Mouse (Mus musculus) thymus, adult 2 months (tissue): ENCODE data around the gene Dclk1.

Source experiments
- CTCF ChIP-seq: fragments of 200-500 bp; IDR thresholded peaks from 2 replicates; pipeline ENCODE4 v1.5.1; 2012; ENCODE audit warnings: mild to moderate bottlenecking, control low read depth, low read length, moderate library complexity, borderline replicate concordance; ENCODE audit not compliant: control insufficient read depth, poor library complexity, insufficient read depth; ENCODE audit errors: extremely low read depth
- POLR2A ChIP-seq: fragments of 200-500 bp; IDR thresholded peaks from 2 replicates; pipeline ENCODE4 v1.6.1; 2012; ENCODE audit warnings: mild to moderate bottlenecking, low read length, control low read depth, moderate library complexity; ENCODE audit not compliant: control insufficient read depth, poor library complexity, insufficient read depth; ENCODE audit errors: extremely low read depth

DNA sequence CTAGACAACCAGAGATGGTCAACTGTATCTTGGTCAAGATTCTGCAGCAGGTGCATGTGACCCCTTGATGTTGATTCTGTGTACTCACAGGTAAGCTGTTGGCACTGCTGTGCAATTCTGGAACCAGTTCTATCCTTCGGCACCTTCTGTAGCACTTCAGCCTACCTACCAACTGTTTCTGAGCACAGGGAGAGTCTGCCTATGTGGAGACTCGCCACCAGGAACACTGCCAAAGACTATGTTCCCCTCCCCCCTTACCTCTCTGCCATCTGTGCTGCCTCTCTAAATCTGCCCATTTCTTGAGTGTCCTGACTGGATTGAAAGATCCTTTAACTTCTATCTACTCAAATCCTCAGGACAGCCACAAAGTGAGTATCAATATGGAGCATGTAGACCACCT lies 201.6 kb downstream of the Dclk1 start:
- TF ChIP-seq CTCF (no peak), POLR2A (no peak)
